Mouse (Mus musculus) activated CD4-positive, CD25-positive, alpha-beta regulatory T cell, adult 4 months (primary cell): ENCODE results near the gene S100a6. TPM values are rescaled to one million over a fixed set of nuclear protein-coding genes. Genes with fewer than 3 reads are reported as not detected.

Experiments used
- ATAC-seq: one replicate; pipeline ENCODE4 v1.8.0; 2017
- polyA plus RNA-seq, 2 experiments: library from polyadenylated mRNA; unstranded; fragments of 100-300 nt; shearing (Covaris generic); gene quantifications; one replicate each; pipeline ENCODE4 v1.2.1; 2017

The S100a6 gene
- polyA plus RNA-seq, 2 experiments from 2014 or later, result 548 to 785 TPM

DNA sequence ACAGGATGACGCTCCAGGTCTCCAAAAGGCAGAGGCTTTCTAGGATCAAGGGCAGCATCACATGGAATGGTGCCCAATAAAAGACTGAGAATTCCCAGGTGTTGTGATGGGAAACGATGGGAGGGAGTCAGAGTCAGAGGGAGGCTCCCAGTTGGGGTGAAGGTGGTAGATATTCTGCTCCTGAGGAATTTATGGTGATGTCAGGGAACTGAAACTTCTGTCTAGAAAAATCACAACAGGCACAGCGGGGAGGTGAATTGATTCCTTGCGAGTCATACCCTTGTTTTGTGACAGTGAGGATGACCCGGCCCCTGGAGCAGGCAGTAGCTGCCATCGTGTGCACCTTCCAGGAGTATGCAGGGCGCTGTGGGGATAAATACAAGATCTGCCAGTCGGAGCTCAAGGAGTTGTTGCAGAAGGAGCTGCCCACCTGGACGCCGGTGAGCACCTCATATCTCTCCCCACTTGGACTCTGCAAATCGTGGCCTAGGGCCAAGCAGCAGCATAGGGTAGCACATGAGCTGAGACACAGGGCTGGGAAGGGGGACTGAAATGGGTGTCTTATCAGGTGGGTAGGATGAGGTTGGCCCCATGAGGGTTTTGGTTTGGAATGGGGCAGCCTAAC, 11.1 kb upstream of the S100a6 start, which contains the start of gene Gm42674:
Gm42674 (plus strand) TSS at position 419 of the 625 bp plus-strand sequence.
- ATAC-seq, result no peak

- peak; percentile 59 for ATAC-seq
Observed at GRCm38 (mm10) chr3:90603623-90604022, 9.1 kb upstream of the S100a6 start, which contains the start of gene S100a4. Gene S100a4, plus strand, starts transcription at chr3:90603771.

- no peak for ATAC-seq
Observed at GRCm38 (mm10) chr3:90604416-90604815, 8.3 kb upstream of the S100a6 start.

DNA sequence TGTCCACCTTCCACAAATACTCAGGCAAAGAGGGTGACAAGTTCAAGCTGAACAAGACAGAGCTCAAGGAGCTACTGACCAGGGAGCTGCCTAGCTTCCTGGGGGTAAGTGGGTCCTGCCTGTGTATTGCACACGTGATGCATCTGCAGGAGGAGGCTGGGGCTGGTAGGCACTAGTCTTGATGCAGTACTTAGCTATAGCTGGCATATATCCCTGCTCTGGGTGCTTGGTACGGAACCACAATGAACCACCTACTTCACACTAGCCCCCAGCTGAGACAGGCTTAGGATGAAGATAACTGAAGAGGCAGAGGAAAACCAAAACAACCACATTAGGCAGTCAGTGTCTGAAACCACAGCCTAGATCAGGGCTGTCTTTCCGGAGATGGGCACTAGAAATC, 7.6 kb upstream of the S100a6 start:
- ATAC-seq, result peak; percentile 50

GRCm38 (mm10) chr3:90605736-90606135, 6.9 kb upstream of the S100a6 start:
- ATAC-seq, result no peak

DNA sequence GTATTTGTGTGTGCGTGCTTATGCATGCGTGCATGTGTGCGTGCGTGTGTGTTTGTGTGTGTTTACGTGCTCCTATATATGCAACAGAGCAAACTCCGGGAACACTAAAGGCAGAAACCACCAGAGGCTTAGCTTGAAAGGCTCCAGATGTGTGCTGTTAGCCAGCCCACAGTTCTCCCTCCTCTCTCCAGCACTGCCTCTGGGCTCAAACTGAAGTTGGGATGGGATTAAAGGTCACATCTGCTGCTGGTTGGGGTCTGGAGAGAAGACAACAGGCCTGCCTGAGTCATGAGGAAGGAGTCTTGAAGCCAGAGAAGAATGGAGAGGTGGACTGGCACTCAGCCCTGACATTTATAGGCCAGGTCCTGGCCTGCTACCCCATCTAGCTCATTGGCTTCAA, 6.5 kb upstream of the S100a6 start:
- ATAC-seq, result no peak

DNA sequence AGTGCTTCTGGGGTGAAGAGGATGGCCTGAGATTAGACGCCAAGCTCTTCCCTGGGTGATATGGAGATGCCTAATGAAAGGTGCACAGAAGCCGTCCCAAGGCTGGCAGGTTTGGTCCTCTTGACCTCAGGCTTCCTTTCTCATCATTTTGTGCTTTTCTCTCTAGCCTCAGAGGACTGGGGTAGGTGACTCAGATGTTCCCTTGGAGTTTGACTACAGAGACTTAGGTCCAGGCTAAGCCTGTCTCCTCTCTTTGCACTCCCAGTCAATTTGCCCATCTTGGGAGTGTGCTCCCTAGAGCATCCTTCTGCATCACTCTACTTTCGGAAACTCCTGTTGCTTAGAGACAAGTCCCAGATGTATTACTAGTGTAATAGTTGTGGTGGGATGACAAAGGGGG, 5.3 kb upstream of the S100a6 start:
- ATAC-seq, result no peak

GRCm38 (mm10) chr3:90608223-90608622, 4.5 kb upstream of the S100a6 start, which contains the start of gene S100a5:
Gene S100a5, plus strand, starts transcription at chr3:90608523.
- no peak for ATAC-seq

DNA sequence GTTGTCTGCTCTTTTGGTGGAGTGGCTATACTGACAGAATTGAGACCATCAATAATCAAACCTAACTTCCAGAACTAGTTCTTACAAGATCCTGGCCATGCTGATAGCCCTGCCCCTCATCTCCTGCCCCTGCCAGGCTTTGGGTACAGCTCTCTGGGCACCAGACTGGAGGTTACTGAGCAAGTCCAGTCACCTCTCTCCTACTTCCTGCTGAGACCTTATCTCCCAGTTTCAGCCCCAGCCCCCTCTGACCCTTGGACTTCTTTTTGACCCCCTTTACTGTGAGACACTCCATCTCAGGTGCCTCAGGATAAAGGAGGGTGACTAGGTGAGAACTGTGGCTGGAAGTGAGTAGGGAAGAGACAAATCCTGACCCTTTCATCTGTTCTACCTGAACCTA, 3.6 kb upstream of the S100a6 start:
- no peak for ATAC-seq

DNA sequence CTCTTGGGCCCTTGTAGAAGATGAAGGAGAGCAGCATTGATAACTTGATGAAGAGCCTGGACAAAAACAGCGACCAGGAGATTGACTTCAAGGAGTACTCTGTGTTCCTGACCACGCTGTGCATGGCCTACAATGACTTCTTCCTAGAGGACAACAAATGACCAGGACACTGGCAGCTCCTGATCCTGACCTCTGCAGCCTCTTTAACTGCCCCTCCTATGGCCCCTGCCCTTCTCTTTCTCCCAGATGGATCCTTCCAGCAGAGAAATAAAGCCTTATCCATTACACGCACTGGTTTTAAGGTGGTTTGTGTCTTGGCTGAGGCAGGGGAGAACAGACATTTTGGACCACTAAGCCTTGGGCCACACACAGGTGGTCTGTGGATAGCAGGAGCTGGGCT, 1.2 kb upstream of the S100a6 start:
- ATAC-seq, result no peak

- ATAC-seq, result peak; percentile 21
Observed at GRCm38 (mm10) chr3:90612061-90612460, 621 bp upstream of the S100a6 start.

DNA sequence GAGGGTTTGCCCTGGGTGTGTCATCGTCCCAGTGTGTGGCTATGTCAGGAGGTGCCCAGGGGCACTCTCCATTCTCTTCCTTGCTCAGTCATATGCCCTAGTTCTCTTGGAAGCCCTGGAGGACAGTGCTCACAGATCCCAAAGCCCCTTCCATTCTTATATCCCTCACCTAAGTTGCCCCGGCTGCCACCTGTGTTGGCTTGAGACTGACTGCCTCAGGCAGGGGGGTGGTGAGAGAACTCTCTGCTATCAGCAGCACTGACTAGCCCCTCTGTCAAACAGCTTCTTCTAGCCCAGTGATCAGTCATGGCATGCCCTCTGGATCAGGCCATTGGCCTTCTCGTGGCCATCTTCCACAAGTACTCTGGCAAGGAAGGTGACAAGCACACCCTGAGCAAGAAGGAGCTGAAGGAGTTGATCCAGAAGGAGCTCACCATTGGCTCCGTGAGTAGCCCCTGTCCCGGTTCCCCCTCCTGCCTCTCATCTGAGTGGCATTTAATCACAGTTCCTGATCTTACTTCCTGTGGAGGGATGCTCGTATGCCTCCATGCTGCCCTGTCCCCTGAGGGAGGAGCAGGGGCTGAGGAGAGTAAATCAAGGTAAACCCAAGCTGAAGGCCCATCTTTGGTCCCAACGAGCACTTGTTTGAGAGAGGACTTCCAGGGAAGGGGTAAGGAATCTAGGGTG, 922 bp downstream of the S100a6 start:
- no peak for ATAC-seq

GRCm38 (mm10) chr3:90614148-90614530, 1.5 kb downstream of the S100a6 start:
- ATAC-seq, result no peak

GRCm38 (mm10) chr3:90614611-90615251, 2.0 kb downstream of the S100a6 start:
- ATAC-seq, result no peak

DNA sequence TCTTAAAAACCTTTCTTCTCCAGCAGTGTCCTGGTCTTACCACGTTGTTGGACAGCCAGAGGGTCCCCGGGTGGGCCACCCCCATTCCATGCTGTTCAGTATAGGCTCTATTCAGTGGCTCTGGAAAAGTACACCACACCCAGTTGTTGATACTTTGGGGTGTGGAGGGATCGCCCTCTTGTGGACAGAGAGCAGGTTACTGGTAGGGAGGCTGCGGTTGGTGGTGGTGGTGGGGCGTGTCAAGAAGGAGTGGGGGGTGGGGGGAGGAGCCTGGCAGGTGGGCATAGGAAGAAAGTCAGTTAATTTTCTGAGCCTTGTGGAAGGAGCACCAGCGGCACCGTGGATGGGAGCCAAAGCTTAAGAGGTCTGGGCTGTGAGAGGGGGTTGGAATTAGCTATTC, 2.7 kb downstream of the S100a6 start:
- peak; percentile 72 for ATAC-seq

DNA sequence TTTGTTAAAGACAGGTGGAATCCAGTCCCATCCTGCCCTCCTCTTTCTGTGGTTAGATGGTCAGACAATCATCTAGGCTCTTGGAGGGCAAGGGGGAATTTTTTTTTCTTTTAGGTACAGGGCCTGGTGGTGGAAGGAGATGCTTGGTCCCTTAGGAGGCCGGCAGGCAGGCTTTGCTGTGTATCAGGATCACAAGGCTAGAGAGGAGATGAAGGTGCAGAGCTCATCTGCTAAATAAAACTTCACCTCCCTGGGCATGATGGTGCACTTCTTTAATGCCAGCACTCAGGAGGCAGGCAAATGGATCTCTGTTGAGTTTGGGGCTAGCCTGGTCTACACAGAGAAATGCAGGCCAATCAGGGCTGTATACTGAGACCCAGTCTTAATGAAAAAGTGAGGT, 3.2 kb downstream of the S100a6 start:
- ATAC-seq, result no peak

GRCm38 (mm10) chr3:90617586-90617985, 4.9 kb downstream of the S100a6 start:
- no peak for ATAC-seq

- no peak for ATAC-seq
Observed at GRCm38 (mm10) chr3:90621552-90621951, 8.9 kb downstream of the S100a6 start.

DNA sequence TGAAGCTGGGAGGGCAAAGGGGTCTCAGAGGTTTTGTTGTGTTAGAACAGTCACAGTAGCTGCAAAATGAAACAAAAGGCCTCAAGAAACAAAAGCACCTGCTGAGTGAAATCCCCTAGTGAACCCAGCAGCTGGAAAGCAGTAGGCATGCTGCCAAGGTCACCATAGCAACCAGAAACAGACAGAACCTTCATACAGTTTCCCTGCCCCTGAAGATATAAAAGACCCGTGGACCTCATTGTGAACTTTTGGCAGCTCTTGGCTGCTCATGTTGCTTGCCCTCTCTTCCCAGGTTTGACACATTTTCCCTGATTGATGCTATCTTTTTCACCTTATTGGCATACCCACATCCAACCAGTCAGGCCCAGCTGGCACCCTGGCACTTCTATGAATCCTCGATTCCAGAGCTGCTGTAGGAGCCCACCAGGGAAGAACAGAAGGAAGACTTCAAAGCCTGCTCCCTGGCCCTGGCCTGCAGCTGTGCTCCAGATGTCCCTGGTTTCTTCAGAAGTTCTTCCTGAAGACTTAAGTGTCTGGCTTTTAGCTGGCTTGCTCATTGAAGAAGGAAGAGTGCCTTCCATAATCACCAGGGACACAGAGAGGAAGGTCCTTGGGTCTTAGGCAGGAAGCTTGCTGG, 10.9 kb downstream of the S100a6 start:
- ATAC-seq, result peak; percentile 72

DNA sequence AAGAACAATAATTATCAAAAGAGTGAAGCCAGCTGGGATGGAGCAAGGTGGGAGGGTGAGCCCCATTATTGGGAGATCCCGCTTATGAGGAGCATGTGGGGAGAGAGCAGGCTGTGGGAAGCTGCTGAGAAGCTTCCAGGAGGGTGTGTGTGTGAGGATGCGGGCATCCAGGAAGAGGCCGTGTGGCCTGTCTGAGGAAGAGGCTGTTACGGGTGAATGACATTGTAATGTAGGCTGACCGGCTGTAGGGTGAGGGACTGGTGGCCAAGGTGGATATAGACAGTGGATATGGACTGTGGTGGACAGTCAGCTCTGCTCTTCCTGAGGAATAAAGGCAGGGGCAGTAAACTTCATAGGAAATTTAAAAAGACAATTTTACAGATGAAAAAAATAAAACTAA, 12.8 kb downstream of the S100a6 start:
- no peak for ATAC-seq

GRCm38 (mm10) chr3:90626266-90627021, 13.8 kb downstream of the S100a6 start:
- ATAC-seq, result no peak

GRCm38 (mm10) chr3:90627366-90627765, 14.7 kb downstream of the S100a6 start:
- no peak for ATAC-seq

- ATAC-seq, result no peak
Observed at GRCm38 (mm10) chr3:90627807-90628206, 15.1 kb downstream of the S100a6 start.
